Mouse (Mus musculus): Measurements from ENCODE around the gene Lrrc66.

DNA sequence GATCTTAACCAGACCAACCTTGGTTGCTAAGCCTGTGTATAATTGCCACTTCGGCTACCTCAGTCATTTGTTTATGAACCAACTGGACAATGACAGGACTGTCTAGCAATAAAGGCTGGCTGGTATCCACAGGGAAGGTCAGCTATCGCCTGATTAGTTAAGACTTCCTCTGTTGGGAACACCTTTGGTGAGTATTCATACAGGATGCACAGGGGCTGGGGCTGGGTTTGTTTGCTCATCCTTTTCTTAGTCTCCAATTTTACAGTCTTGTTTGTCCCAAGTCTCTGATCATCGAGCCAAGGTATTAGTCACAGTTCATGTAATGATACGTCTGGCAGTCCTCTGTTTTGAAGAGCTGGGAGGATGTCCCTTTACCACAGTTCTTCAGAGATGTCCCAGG, 65.4 kb downstream of the Lrrc66 start:
- TF ChIP-seq POLR2A (IDR thresholded peaks at IDR 0.05; ENCODE audit: extremely low read depth, insufficient read depth, low read length) = no peak
- TF ChIP-seq CTCF (IDR thresholded peaks at IDR 0.05; ENCODE audit: low read depth, low read length) = no peak
